Mouse (Mus musculus) forebrain, embryonic 12.5 days (tissue): ENCODE data around the gene Dimt1. TPM values are rescaled to one million over a fixed set of nuclear protein-coding genes. Genes with fewer than 3 reads are reported as not detected.
"Not testable (repeated sequence)": the region's sequence is repeated elsewhere in the genome, so short reads cannot be mapped to it uniquely, and the experiment has no call there.

Source experiments
- ATAC-seq: fragments of 200-750 bp; cut with Nextera tagmentation; 2 replicates; pipeline ENCODE4 v1.8.0; 2017; ENCODE audit warnings: moderate TSS enrichment; ENCODE audit not compliant: low FRiP score
- H3K27ac ChIP-seq: fragments of 300-500 bp; sonication (generic); 2 replicates; pipeline ENCODE4 v1.5.1; 2016; ENCODE audit warnings: mild to moderate bottlenecking
- H3K27me3 ChIP-seq: fragments of 300-500 bp; sonication (generic); 2 replicates; pipeline ENCODE4 v1.6.1; 2016; ENCODE audit warnings: mild to moderate bottlenecking
- H3K36me3 ChIP-seq: fragments of 300-500 bp; sonication (generic); replicated peaks from 2 replicates; pipeline ENCODE4 v1.6.1; 2016; ENCODE audit warnings: mild to moderate bottlenecking
- H3K4me1 ChIP-seq: fragments of 300-500 bp; sonication (generic); 2 replicates; pipeline ENCODE4 v1.6.1; 2016
- H3K4me2 ChIP-seq: fragments of 300-500 bp; sonication (generic); 2 replicates; pipeline ENCODE4 v1.6.1; 2016; ENCODE audit warnings: mild to moderate bottlenecking, moderate library complexity
- H3K4me3 ChIP-seq: fragments of 300-500 bp; sonication (generic); replicated peaks from 2 replicates; pipeline ENCODE4 v1.5.1; 2016; ENCODE audit warnings: mild to moderate bottlenecking
- H3K9ac ChIP-seq: fragments of 300-500 bp; sonication (generic); 2 replicates; pipeline ENCODE4 v1.6.1; 2016; ENCODE audit warnings: mild to moderate bottlenecking
- H3K9me3 ChIP-seq: fragments of 300-500 bp; sonication (generic); 2 replicates; pipeline ENCODE4 v1.6.1; 2016
- WGBS: fragments of 180-500 bp; shearing (Covaris S2); methylation state at CpG from one replicate; pipeline ENCODE4 v1.1.7; 2016; 5-methylcytosine and 5-hydroxymethylcytosine counted together
- polyA plus RNA-seq: library from polyadenylated mRNA; unstranded; fragments of >200 nt; fragmentation: Nextera tagmentation; extraction: Ambion mirVana; gene quantifications from 2 replicates; pipeline ENCODE4 v1.2.1, GENCODE M21; 2016

Dimt1 gene
- 43.6 and 45.3 TPM in 2 replicates for polyA plus RNA-seq

DNA sequence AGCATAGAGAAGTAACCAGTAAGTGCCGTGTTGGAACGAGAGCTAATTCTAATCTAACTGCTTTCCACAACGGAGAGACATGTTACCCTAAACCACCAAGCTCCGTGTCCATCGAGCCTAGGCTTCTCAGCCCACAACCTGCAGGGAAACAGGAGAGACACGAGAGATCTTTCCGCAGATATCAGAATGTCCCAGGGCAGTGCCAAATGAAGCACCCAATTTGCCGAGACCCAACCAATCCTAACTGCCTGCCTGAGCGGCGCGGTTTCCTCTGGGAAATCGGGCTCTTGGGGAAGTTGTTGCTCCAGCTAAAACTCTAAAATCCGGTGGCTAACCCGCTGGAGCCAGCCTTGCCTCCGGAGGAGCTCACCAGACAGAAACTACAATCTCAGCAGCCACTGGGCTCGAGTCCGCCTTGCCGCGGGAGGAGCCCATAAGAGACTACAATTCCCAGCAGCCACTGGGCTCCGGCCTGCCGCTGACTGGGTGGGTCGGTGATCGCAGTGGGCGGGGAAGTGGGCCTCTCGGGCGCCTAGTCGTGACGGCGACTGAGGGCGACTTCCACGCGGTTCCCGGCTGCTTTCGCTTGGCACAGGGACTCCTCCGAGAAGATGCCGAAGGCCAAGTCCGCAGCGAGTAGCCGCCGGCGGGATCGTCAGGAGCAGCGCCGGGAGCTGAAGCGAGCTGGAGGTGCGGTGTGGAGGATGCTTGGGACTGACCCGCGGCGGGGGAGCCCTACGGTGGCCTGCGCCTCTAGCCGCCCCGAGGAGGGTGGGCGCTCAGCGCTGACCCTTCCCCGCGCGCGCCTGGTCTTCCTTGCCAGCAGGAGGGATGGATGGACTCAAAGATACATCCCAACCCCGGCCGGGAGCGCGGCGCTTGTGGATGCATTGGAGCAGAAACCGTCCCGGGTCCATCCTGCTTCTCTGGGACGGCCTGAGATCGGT is at the start of gene Dimt1:
Dimt1 (plus strand) TSS at position 534 of the 947 bp plus-strand sequence.
- Histone ChIP-seq H3K36me3 (peaks cover 20% of the 10 kb centered on the region), H3K4me2 (peak within 1 kb of the TSS; percentile 59), H3K4me1 (peaks cover 11% of the 10 kb centered on the region), H3K4me3 (peak within 1 kb of the TSS; percentile 93), H3K9me3 (no peaks in the 10 kb centered on the region), H3K27me3 (no peaks in the 10 kb centered on the region), H3K9ac (peak within 1 kb of the TSS; percentile 86), H3K27ac (peak within 1 kb of the TSS; percentile 81)
- peak; percentile 99 for ATAC-seq
- under 1% methylated on average over 68 of the region's 68 CpGs for WGBS

DNA sequence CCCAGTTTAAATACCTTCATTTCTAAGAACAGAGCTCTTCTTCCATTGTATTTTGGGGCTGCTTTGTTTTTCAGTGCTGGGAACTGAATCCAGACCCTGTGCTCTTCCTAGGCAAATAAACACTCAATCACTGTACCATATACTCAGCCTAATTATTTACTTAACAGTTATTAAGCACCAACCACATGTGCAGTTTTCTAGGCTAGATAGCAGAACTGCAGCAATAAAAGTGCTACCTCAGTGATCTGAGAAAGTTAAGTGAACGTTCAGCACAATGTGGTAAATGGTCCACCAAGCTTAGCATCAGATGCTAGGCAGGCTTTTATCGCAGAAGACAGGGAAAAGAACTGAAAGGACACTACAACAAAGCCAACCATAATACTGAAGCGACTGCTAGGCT is 42.3 kb upstream of the Dimt1 start:
- Histone ChIP-seq H3K27me3 (no peaks in the 10 kb centered on the region), H3K9ac (no peak overlapping the region), H3K4me2 (no peak overlapping the region), H3K4me1 (no peaks in the 10 kb centered on the region), H3K4me3 (no peak overlapping the region), H3K36me3 (peaks cover 47% of the 10 kb centered on the region), H3K27ac (no peak overlapping the region), H3K9me3 (no peaks in the 10 kb centered on the region)
- WGBS: 93% methylated on average over 3 of the region's 3 CpGs
- no peak for ATAC-seq

DNA sequence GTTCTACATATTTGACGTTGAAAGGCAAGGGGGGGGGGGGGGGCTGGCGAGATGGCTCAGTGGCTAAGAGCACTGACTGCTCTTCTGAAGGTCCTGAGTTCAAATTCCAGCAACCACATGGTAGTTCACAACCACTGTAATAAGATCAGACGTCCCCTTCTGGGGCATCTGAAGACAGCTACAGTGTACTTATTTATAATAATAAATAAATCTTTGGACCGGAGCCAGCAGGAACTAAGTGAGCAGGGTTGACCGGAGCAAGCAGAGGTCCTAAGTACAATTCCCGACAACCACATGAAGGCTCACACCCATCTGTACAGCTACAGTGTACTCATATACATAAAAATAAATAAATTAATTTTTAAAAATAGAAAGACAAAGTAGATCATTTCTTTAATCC is 41.8 kb upstream of the Dimt1 start:
- H3K27me3 ChIP-seq, H3K27ac ChIP-seq, H3K9me3 ChIP-seq, H3K4me1 ChIP-seq, H3K4me3 ChIP-seq, ATAC-seq, H3K9ac ChIP-seq, H3K4me2 ChIP-seq: not testable (repeated sequence)
- WGBS: 92% methylated on average over 6 of the region's 6 CpGs
- peaks cover 47% of the 10 kb centered on the region for H3K36me3 ChIP-seq

DNA sequence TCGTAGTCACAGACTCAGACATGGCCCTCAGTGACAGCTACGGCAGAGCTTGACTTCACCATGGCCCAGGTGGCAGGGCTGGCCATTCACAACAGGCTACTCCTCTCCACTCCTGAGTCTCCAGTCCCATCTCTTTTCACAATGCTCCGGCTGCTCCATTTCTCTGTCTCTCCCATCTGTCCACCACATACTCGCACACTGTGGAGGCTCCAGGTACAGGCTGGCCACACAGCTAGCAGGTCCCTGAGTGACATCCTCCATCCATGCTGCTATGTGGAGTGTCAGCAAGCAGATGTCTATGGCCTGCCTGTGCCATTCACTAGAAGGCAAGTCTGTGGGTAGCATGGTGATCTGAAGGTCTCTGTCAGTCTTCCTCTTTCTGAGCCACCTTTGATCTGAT is 39.7 kb upstream of the Dimt1 start:
- 100% methylated on average over 4 of the region's 4 CpGs for WGBS
- Histone ChIP-seq H3K27ac (no peak overlapping the region), H3K9ac (no peak overlapping the region), H3K4me3 (no peak overlapping the region), H3K36me3 (peaks cover 44% of the 10 kb centered on the region), H3K4me1 (no peaks in the 10 kb centered on the region), H3K27me3 (no peaks in the 10 kb centered on the region), H3K9me3 (no peaks in the 10 kb centered on the region), H3K4me2 (no peak overlapping the region)
- no peak for ATAC-seq

DNA sequence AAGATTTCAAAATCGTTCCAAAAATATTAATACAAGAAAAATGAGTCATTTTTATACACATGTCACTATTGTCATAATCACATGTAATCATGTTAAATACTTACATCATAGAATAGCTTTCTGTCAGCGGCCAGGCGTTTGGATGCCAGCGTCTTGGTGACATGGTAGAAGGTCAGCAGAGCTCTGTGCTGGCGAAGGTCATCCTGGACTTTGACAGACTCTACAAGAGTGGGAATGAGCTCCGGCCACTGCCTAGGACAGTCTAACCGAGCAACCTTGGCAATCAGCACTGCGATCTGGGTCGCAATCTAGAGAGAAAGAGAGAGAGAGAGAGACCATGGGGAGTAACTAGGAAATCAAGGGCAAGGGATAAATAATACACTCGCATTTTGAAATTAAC is 36.8 kb upstream of the Dimt1 start:
- Histone ChIP-seq H3K9me3 (no peaks in the 10 kb centered on the region), H3K9ac (no peak overlapping the region), H3K4me3 (no peak overlapping the region), H3K27me3 (no peaks in the 10 kb centered on the region), H3K27ac (no peak overlapping the region), H3K4me1 (no peaks in the 10 kb centered on the region), H3K36me3 (peaks cover 44% of the 10 kb centered on the region), H3K4me2 (no peak overlapping the region)
- 96% methylated on average over 10 of the region's 10 CpGs for WGBS
- ATAC-seq: no peak

DNA sequence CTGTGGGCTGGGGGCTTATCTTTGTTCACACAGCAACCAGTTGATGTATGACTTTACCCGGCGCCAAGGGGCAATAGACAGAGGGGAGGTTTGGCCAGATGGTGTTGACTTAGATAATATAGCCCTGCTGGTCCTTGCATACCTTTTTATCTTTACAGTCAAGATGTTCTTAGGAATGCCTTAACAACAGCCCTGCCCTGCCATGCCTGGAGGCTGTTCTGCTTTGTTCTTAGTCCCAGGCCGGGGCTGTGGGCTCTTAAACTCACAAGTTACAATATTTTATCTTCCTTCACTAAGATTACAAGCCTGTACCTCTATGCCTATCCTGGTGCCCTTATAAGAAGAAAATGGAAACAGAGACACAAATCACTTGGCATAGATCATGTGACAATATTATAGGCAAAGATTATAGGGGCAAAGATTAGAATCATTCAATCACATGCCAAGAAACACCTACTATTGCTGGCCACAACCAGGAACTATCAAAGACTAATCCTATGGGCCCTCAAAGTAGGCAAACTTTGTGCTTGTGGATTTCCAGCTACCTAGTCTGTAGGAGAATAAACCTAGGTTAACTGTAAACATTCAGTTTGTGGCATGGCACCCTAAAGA is 33.7 kb upstream of the Dimt1 start:
- whole genome bisulfite sequencing: 91% methylated on average over 3 of the region's 3 CpGs
- H3K9ac ChIP-seq: no peak overlapping the region
- ATAC-seq: no peak
- peaks cover 22% of the 10 kb centered on the region for H3K36me3 ChIP-seq
- no peaks in the 10 kb centered on the region for H3K9me3 ChIP-seq
- no peaks in the 10 kb centered on the region for H3K27me3 ChIP-seq
- no peak overlapping the region for H3K4me3 ChIP-seq
- no peaks in the 10 kb centered on the region for H3K4me1 ChIP-seq
- no peak overlapping the region for H3K27ac ChIP-seq
- H3K4me2 ChIP-seq: no peak overlapping the region

DNA sequence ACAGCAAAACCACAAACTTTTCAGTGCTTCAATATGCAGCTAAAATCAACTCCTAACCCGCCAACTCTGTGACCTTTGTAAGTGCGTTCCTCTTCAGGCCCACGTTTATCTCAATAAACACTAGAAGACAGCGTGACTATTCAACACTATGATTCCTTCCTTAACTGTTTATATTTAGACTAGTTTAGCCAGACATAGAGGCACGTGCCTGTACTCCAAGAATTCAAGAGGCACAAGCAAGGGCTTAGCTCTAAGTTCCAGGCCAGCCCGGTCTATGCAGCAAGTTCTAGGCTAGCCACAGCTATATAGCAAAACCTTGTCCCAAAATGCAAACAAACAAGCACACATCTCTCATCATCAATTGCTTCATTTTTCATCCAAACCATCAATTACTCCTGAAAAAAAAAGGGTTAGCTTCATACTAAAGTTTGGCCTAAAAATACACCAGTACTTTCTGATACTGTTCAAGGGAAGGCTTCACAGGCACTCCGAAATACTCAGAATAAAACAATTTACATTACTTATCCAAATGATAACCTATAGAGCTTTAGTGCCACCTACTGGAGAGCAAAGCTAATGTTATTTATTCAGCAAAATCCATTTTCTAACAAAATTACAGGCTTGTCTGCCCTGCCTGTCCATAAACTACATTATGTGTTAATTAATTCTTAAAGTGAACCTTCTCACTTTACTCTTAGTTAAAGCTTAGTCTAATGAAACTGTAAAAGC is 28.4 kb upstream of the Dimt1 start:
- Histone ChIP-seq H3K36me3 (peaks cover 28% of the 10 kb centered on the region), H3K9ac (no peak overlapping the region), H3K27me3 (no peaks in the 10 kb centered on the region), H3K27ac (no peak overlapping the region), H3K4me2 (no peak overlapping the region), H3K9me3 (no peaks in the 10 kb centered on the region), H3K4me1 (no peaks in the 10 kb centered on the region), H3K4me3 (no peak overlapping the region)
- ATAC-seq: no peak
- WGBS: 90% methylated on average over 7 of the region's 7 CpGs

DNA sequence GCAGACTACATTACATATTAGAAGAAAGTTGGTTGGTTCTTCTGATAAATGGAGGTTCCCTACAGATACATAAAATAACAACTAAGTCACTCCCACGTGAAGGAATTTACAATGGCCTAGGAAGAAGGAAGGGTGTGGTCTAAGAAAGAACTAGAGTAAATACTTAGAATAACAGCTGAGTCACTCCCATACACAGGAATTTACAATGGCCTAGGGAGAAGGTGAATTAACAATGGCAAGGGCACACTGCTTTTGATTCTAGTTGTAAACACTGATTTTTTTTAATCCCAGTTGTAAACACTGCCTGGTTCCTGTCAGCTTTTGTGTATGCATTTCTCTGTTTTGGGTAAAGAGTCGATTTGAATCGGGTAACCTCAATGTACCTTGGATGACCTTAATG is 21.0 kb upstream of the Dimt1 start:
- H3K4me1 ChIP-seq, H3K27ac ChIP-seq, ATAC-seq, H3K27me3 ChIP-seq, H3K4me2 ChIP-seq, H3K9ac ChIP-seq, H3K9me3 ChIP-seq, H3K4me3 ChIP-seq: not testable (repeated sequence)
- peaks cover 35% of the 10 kb centered on the region for H3K36me3 ChIP-seq
- 95% methylated on average over 3 of the region's 3 CpGs for WGBS

DNA sequence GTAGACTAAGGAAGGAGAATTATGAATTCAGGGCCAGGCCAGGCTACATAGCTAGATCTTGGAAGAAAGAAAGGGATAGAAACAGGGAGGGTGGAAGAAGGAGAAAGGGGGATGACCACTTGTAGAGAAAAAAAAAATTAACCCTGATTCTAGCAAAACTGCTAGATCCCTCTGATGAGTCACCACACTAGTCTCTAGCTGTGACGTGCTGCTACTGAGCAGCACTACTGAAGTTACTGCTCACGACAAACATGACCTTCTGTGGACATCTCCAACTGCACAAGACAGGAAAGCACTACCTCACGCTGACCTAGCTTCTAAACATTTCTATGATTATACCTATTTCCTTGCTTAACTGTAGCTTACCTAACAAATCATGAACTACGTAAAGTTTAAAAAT is 18.6 kb upstream of the Dimt1 start:
- Histone ChIP-seq H3K9me3 (peaks cover 7% of the 10 kb centered on the region), H3K4me2 (no peak overlapping the region), H3K4me1 (no peaks in the 10 kb centered on the region), H3K27ac (no peak overlapping the region), H3K36me3 (peaks cover 20% of the 10 kb centered on the region), H3K4me3 (no peak overlapping the region), H3K9ac (no peak overlapping the region), H3K27me3 (no peaks in the 10 kb centered on the region)
- 98% methylated on average over 4 of the region's 4 CpGs for WGBS
- ATAC-seq: no peak

DNA sequence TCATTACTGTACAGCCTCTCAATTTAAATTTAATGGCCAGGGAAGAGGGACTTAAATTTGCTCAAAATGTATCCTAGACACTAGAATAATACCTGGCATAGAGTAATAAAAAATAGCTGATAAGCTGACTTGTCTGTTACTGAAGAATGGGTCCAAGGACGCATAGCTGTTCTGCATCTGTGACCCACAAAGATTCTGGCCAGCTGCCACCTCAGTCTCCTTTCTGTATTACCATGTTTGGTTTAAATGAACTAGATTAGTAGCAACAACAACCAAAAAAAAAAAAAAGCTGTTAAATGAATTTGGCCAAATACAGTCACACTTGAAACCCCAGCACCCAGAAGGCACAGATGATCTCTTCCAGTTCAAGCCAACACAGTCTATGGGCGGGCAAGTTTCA is 17.7 kb upstream of the Dimt1 start:
- no peak for ATAC-seq
- Histone ChIP-seq H3K4me3 (no peak overlapping the region), H3K4me2 (no peak overlapping the region), H3K9me3 (peaks cover 7% of the 10 kb centered on the region), H3K4me1 (peaks cover 3% of the 10 kb centered on the region; the same call in 1 of the 2 replicates), H3K9ac (no peak overlapping the region), H3K27ac (no peak overlapping the region), H3K27me3 (no peaks in the 10 kb centered on the region), H3K36me3 (peaks cover 18% of the 10 kb centered on the region)
- WGBS: 85% methylated on average over 2 of the region's 2 CpGs

DNA sequence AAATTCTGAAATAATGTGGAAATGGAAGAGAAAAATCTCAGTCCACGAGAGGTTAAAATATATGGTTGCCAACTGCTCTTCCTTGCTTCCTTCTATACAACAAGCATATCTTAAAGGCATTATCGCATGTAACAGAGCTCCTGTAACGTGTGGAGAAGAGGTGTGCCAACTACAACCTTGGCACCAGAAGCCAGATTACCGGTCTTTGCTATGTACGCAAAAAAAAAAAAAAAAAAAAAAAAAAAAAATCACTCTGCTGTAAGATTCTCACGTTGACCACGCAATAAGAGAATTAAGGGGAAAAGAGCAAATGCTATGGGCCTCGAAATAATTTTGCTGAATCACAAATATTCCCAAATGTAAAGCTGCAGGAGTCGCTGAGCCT is 11.1 kb upstream of the Dimt1 start:
- Histone ChIP-seq H3K27ac (peak overlapping the region; percentile 83), H3K27me3 (no peaks in the 10 kb centered on the region), H3K4me3 (peak overlapping the region; percentile 98), H3K4me2 (peak overlapping the region; percentile 60), H3K9me3 (no peaks in the 10 kb centered on the region), H3K4me1 (peaks cover 13% of the 10 kb centered on the region), H3K9ac (peak overlapping the region; percentile 89), H3K36me3 (no peaks in the 10 kb centered on the region)
- WGBS: 10% methylated on average over 9 of the region's 9 CpGs
- ATAC-seq: no peak
